Mouse (Mus musculus) heart, embryonic 15.5 days (tissue): ENCODE measurements at regions not wholly inside any gene's neighbourhood (a gene's known extent, or its start where the extent isn't known, plus 50 kb on each side); places are given as distances from the start of the nearest gene placed in this dataset.

Experiments
- ATAC-seq: fragments of 200-750 bp; cut with Nextera tagmentation; replicated peaks from 2 replicates; pipeline ENCODE4 v1.8.0; 2017; ENCODE audit warnings: low read depth, moderate TSS enrichment; ENCODE audit not compliant: insufficient number of reproducible peaks, insufficient read depth, low FRiP score
- H3K27ac ChIP-seq: fragments of 300-500 bp; sonication (generic); 2 replicates; pipeline ENCODE4 v1.5.1; 2015; ENCODE audit warnings: mild to moderate bottlenecking, inconsistent platforms
- H3K27me3 ChIP-seq: fragments of 300-500 bp; sonication (generic); 2 replicates; pipeline ENCODE4 v1.6.1; 2015; ENCODE audit warnings: inconsistent platforms
- H3K36me3 ChIP-seq: fragments of 300-500 bp; sonication (generic); 2 replicates; pipeline ENCODE4 v1.6.1; 2015; ENCODE audit warnings: mild to moderate bottlenecking, inconsistent platforms
- H3K4me1 ChIP-seq: fragments of 300-500 bp; sonication (generic); replicated peaks from 2 replicates; pipeline ENCODE4 v1.6.1; 2015; ENCODE audit warnings: inconsistent platforms
- H3K4me2 ChIP-seq: fragments of 300-500 bp; sonication (generic); 2 replicates; pipeline ENCODE4 v1.6.1; 2015; ENCODE audit warnings: inconsistent platforms, mild to moderate bottlenecking, moderate library complexity
- H3K4me3 ChIP-seq: fragments of 300-500 bp; sonication (generic); 2 replicates; pipeline ENCODE4 v1.5.1; 2015; ENCODE audit warnings: mild to moderate bottlenecking, inconsistent platforms
- H3K9ac ChIP-seq: fragments of 300-500 bp; sonication (generic); 2 replicates; pipeline ENCODE4 v1.6.1; 2015; ENCODE audit warnings: mild to moderate bottlenecking, inconsistent platforms
- H3K9me3 ChIP-seq: fragments of 300-500 bp; sonication (generic); replicated peaks from 2 replicates; pipeline ENCODE4 v1.6.1; 2016; ENCODE audit warnings: inconsistent platforms
- WGBS: fragments of 180-500 bp; shearing (Covaris S2); methylation state at CpG from one replicate; pipeline ENCODE4 v1.1.7; 2015; ENCODE audit warnings: mixed read lengths; 5-methylcytosine and 5-hydroxymethylcytosine counted together

DNA sequence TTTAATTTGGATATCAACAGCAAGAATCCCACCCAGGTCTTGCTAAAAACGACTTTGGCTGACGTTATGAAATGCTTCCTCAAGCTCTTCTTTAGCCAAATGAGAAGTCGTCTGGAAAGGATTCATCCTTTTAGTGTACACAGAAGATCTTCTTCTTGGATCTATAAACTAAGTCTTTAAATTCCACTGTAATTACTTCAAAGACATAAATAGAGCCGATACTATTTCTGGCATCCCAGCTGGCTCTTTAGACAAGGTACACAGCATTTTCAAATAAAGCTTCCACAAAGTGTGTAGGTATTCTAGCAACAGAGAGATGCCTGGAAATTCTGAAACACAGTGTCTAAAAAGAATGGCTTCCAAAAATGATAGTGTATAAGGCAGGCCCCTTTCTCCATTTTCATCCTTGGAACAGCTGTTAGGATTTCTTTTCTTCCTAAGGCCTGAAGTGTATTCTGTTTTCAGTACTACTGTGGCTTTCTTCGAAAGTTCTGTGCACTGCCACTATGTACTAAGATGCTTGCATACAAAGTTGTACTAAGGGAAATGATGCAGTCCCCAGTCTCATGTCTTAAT is 371.4 kb downstream of the Inhba start:
- H3K27ac ChIP-seq, result no peak overlapping the region
- H3K4me1 ChIP-seq, result 0 out of 2 replicates have a peak, but pooled peaks cover 2% of the 10 kb centered on the region
- no peak for ATAC-seq
- no peak overlapping the region for H3K9ac ChIP-seq
- H3K4me3 ChIP-seq, result no peak overlapping the region
- no peaks in the 10 kb centered on the region for H3K27me3 ChIP-seq
- no peaks in the 10 kb centered on the region for H3K36me3 ChIP-seq
- no peaks in the 10 kb centered on the region for H3K9me3 ChIP-seq
- 63% methylated on average over 5 of the region's 5 CpGs for WGBS
- H3K4me2 ChIP-seq, result no peak overlapping the region

DNA sequence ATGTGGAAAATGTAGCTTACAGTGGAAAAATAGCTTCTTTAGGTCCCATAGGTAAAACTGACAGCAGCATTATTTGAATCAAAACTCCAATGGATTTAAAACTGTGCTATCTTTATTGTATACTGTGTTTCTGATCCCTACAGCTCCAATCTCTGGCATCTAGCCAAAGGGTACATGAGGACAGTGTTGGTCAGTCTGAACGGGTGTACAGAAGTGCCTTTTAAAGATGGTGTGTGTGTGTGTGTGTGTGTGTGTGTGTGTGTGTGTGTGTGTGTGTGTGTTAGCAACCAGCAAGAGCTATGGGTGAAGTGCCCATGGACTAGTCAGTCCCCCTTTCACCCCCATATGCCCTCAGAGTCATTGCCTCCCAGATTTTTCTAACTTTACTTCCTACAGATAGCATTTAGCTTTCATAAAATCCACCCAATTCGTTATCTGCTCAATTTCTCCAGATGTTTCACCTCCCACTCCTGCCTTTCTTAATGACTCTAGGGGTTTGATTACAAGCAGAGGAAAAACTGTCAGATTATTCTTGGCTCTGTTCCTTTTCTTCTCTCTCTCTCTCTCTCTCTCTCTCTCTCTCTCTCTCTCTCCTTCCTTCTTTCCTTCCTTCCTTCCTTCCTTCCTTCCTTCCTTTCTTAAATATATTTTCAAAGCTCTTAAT is 404.8 kb downstream of the Inhba start:
- no peaks in the 10 kb centered on the region for H3K36me3 ChIP-seq
- no peaks in the 10 kb centered on the region for H3K4me1 ChIP-seq
- H3K9ac ChIP-seq, result no peak overlapping the region
- no peaks in the 10 kb centered on the region for H3K9me3 ChIP-seq
- H3K4me2 ChIP-seq, result no peak overlapping the region
- ATAC-seq, result no peak
- WGBS, result 26% methylated on average over 2 of the region's 2 CpGs
- H3K4me3 ChIP-seq, result no peak overlapping the region
- no peaks in the 10 kb centered on the region for H3K27me3 ChIP-seq
- H3K27ac ChIP-seq, result no peak overlapping the region

DNA sequence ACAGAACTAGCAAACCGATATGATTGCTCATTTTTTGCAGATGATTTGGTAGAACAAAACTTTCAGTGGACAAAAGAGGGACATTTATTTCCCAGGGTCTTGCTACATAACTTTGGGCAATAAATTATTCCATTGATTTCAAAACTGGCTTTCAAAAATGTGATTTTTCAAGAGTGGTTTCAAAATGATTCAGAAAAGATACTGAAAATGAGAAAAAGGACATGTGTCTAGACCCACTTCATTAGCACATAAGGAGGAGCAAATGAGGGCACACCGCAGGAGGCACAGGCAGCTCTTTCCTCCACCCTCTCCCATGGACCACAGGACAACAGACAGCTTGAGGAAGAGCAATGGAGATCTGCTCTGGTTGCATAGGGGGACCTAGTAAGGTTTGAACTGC is 412.5 kb downstream of the Inhba start:
- Histone ChIP-seq H3K9ac (no peak overlapping the region), H3K4me3 (no peak overlapping the region), H3K27me3 (no peaks in the 10 kb centered on the region), H3K4me1 (no peaks in the 10 kb centered on the region), H3K4me2 (no peak overlapping the region), H3K36me3 (no peaks in the 10 kb centered on the region), H3K27ac (no peak overlapping the region), H3K9me3 (no peaks in the 10 kb centered on the region)
- no peak for ATAC-seq
- 72% methylated on average over 2 of the region's 2 CpGs for WGBS

DNA sequence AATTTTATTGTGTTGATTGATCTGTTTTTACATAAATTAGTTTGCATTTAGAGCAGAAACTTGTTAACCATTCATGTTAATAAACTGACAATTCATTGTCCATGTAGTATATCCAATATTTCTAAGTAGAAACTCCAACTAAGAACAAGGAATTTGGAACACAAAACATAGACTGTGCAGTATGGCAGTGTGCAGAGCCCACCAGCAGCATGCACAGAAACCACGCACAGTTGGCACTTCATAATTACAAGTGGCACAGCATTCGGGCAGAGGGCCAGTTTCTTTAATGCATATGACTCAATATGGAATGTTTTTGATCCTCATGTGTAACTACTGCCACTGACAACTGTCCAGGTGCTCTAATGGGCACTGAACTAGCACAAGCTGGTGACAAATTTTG is 423.8 kb downstream of the Inhba start:
- Histone ChIP-seq H3K9ac (no peak overlapping the region), H3K9me3 (no peaks in the 10 kb centered on the region), H3K27ac (no peak overlapping the region), H3K4me3 (no peak overlapping the region), H3K4me2 (no peak overlapping the region), H3K36me3 (no peaks in the 10 kb centered on the region), H3K4me1 (no peaks in the 10 kb centered on the region), H3K27me3 (no peaks in the 10 kb centered on the region)
- WGBS, result 75% methylated on average over 2 of the region's 2 CpGs
- no peak for ATAC-seq

DNA sequence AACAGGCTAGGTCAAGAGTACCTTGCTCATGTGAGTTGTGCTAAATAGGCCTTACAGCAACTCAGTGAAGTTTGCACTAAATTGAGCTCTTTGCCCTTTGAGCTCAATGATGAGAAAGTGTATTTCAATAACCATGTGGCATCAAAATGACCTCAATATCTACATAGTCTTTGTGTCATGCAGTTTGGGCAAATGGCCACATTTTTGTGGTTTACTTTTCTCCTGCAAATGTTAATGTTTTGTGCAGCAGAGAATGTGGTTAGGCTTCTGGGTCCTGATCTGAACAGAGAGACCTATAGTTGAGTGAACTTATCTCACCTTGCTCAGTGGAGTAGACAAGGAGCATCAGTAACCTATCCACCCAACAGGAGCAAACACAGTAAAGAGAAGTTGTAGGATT is 441.6 kb downstream of the Inhba start:
- no peaks in the 10 kb centered on the region for H3K36me3 ChIP-seq
- H3K4me3 ChIP-seq, result no peak overlapping the region
- H3K4me1 ChIP-seq, result peaks cover 3% of the 10 kb centered on the region; the same call in 1 of the 2 replicates
- no peak overlapping the region for H3K9ac ChIP-seq
- no peaks in the 10 kb centered on the region for H3K9me3 ChIP-seq
- no peak overlapping the region for H3K27ac ChIP-seq
- H3K27me3 ChIP-seq, result no peaks in the 10 kb centered on the region
- no peak for ATAC-seq
- no peak overlapping the region for H3K4me2 ChIP-seq

DNA sequence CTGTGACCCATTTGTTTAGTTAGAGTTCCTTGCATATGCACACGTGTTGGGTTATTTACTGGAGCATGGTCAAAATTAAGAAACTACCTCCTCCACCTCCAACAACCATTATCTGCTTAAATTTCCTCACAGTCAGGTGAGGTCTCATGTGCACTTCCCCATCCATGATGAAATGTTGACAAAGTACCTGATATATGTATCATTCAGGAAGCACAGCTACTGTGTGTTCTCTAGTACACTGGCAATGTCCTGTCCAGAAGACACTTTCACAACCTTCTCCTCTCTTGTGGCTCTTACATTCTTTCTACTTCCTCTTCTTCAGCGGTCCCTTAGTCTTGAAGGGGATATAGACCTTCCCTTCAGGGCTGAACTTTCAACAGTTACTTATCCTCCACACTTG is 448.1 kb downstream of the Inhba start:
- ATAC-seq, result no peak
- no peaks in the 10 kb centered on the region for H3K27me3 ChIP-seq
- no peaks in the 10 kb centered on the region; the same call in 1 of the 2 replicates for H3K4me1 ChIP-seq
- H3K9ac ChIP-seq, result no peak overlapping the region
- no peaks in the 10 kb centered on the region for H3K36me3 ChIP-seq
- H3K9me3 ChIP-seq, result no peaks in the 10 kb centered on the region
- 67% methylated on average over 2 of the region's 2 CpGs for WGBS
- H3K27ac ChIP-seq, result no peak overlapping the region
- no peak overlapping the region for H3K4me3 ChIP-seq
- no peak overlapping the region for H3K4me2 ChIP-seq

DNA sequence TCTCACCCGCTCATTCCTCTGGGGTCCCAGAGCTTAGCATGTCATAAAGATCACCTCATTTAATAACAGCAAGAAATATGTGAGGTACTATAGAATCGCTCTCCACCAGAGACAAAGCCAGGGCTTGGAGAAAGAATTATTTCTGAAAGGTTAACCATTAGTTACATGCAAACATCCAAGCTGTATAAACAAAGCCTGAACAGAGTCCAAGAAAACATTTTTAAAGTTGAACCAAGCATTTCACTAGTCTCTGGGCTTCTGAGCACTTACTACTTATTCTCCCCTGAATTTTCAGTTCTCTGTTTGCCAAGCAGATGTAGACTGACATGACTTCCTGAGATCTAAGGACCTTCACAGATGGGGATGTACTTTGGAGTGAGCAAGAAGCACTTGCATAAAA is 450.0 kb downstream of the Inhba start:
- WGBS, result 86% methylated on average over 2 of the region's 2 CpGs
- H3K27me3 ChIP-seq, result no peaks in the 10 kb centered on the region
- no peak for ATAC-seq
- H3K4me1 ChIP-seq, result no peaks in the 10 kb centered on the region
- no peak overlapping the region for H3K9ac ChIP-seq
- H3K36me3 ChIP-seq, result no peaks in the 10 kb centered on the region
- H3K4me3 ChIP-seq, result no peak overlapping the region
- H3K4me2 ChIP-seq, result no peak overlapping the region
- no peak overlapping the region for H3K27ac ChIP-seq
- H3K9me3 ChIP-seq, result no peaks in the 10 kb centered on the region

DNA sequence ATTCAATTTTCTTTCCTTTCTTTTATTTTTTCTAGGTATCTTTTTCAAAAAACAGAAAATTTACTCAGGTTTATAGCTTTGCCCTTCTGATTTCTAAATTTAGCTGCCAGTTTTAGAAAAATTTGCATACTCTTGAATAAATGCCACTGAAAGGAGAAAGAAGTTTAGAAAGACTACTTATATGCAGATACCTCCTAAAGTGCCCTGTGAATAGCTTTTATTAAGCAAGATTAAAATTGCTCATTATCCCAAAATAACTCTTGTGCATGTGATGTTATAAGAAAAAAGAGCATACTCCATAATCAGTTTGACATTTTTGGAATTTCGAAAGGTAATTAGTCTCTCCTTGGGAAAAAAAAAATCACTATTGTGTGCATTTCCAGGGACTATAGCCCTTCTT is 453.2 kb downstream of the Inhba start:
- no peaks in the 10 kb centered on the region for H3K27me3 ChIP-seq
- ATAC-seq, result no peak

DNA sequence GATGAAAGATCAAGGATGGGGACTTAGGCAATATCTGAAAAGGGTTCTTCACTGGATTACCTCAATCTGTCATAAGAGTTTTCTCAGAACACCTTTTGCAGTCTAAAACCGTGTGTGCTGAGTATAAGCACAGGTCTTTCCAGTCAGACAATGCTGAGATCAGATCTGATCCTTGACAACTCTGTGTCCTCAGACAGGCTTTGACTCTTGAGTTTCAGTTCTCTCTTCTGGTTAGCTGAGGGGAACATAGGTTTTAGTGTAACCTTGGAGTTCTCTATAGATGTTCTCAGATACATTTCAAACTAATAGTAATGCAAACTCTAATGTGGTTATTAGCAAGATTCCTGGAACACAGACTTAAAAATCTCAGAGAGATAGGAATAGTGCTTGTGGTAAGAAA is 453.7 kb downstream of the Inhba start:
- no peak overlapping the region for H3K4me3 ChIP-seq
- no peaks in the 10 kb centered on the region for H3K36me3 ChIP-seq
- 54% methylated on average over 1 of the region's 1 CpGs for WGBS
- H3K27me3 ChIP-seq, result no peaks in the 10 kb centered on the region
- H3K4me2 ChIP-seq, result no peak overlapping the region
- no peaks in the 10 kb centered on the region for H3K4me1 ChIP-seq
- no peak overlapping the region for H3K9ac ChIP-seq
- H3K9me3 ChIP-seq, result no peaks in the 10 kb centered on the region
- H3K27ac ChIP-seq, result no peak overlapping the region
- ATAC-seq, result no peak

More for the DNA sequence above, 453.2 kb downstream of the Inhba start:
- Histone ChIP-seq H3K9ac (no peak overlapping the region), H3K27ac (no peak overlapping the region), H3K4me3 (no peak overlapping the region), H3K4me1 (no peaks in the 10 kb centered on the region), H3K36me3 (no peaks in the 10 kb centered on the region), H3K9me3 (no peaks in the 10 kb centered on the region), H3K4me2 (no peak overlapping the region)
- WGBS, result 83% methylated on average over 1 of the region's 1 CpGs

DNA sequence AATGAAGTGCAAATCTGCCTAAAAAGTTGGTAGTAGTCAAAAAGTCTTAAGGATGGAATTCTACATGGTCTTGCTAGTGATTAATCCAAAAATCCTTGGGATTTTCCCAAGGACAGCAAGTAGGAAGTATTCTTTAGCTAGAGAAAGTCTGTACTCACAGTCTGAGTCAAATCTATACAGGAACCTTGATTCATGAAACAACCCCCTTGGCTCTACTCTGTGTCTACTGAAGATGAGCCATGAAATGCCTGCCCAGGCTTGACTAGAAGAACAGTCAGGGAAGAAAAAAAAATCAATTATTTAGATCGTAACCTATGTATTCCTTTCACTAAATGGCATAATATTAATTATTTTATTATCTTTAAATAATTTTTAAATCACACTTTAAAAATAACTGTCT is 454.2 kb downstream of the Inhba start:
- H3K27ac ChIP-seq, result no peak overlapping the region

DNA sequence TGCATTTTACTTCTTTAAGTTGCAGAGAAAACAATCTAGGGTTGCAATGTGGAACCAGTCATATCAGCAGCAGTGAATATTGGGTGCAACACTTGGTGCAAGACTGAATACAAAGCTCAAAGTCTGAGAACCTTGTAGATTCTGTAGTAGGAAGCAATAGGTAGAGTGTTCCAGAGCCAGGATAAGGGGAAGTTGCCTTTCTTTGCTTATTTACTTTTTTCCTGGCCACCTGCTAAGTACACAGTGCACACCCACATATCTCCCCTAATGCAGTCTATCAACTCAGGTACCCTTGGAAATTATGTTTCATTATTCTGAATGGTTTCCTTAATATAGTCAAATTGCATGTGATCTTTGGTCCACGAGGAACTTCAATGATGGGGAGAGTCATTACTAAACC is 464.9 kb downstream of the Inhba start:
- ATAC-seq, result no peak
- no peaks in the 10 kb centered on the region for H3K27me3 ChIP-seq
- no peaks in the 10 kb centered on the region for H3K4me1 ChIP-seq
- H3K4me3 ChIP-seq, result no peak overlapping the region
- H3K27ac ChIP-seq, result no peak overlapping the region
- no peak overlapping the region for H3K9ac ChIP-seq
- WGBS, result 78% methylated on average over 1 of the region's 1 CpGs
- no peak overlapping the region for H3K4me2 ChIP-seq
- no peaks in the 10 kb centered on the region for H3K9me3 ChIP-seq
- H3K36me3 ChIP-seq, result no peaks in the 10 kb centered on the region

More for the DNA sequence above, 454.2 kb downstream of the Inhba start:
- H3K36me3 ChIP-seq, result no peaks in the 10 kb centered on the region
- H3K9ac ChIP-seq, result no peak overlapping the region
- 86% methylated on average over 1 of the region's 1 CpGs for WGBS
- H3K4me2 ChIP-seq, result no peak overlapping the region
- no peak for ATAC-seq
- no peaks in the 10 kb centered on the region for H3K4me1 ChIP-seq
- H3K4me3 ChIP-seq, result no peak overlapping the region
- H3K27me3 ChIP-seq, result no peaks in the 10 kb centered on the region
- no peaks in the 10 kb centered on the region for H3K9me3 ChIP-seq

DNA sequence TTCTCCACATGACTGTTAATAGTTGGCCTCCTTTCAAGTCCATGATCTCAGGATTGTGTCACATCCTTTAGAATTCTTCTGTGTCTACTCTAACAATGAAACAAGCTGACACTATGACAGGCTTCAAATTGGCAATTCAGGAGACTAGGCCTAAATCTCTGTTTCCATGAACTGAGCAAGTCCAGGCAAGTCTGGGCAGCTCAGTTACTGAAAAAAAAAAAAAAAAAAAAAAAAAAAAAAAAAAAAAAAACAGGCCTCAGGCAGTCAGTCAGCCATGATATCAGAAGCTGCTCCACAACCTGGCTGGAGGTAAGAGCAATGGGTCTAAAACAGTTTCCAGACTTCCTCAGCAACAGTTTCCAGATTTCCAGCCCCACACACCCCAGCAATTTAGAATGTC is 475.6 kb downstream of the Inhba start:
- Histone ChIP-seq H3K4me3 (no peak overlapping the region), H3K36me3 (no peaks in the 10 kb centered on the region), H3K4me2 (no peak overlapping the region), H3K9me3 (no peaks in the 10 kb centered on the region), H3K27me3 (no peaks in the 10 kb centered on the region), H3K9ac (no peak overlapping the region), H3K4me1 (no peaks in the 10 kb centered on the region), H3K27ac (no peak overlapping the region)
- ATAC-seq, result no peak
